Mouse (Mus musculus) granulocyte monocyte progenitor cell, adult 5-6 weeks (primary cell): Measurements from ENCODE around the gene Tead1. TPM values are rescaled to one million over a fixed set of nuclear protein-coding genes. Genes with fewer than 3 reads are reported as not detected.

Experiments
- ATAC-seq: replicated peaks from 2 replicates; pipeline ENCODE4 v1.8.0; 2016; ENCODE audit warnings: mild to moderate bottlenecking, moderate TSS enrichment, inconsistent platforms; ENCODE audit not compliant: poor library complexity, severe bottlenecking
- total RNA-seq, 2 experiments: library from RNA; stranded (forward) in 1 of 2; stranded (reverse) in 1 of 2; fragments of 200-712, 200-1000 nt in 1 of 2; fragments of >200 nt in 1 of 2; fragmentation: Nextera tagmentation in 1 of 2; gene quantifications; 2 replicates each; pipeline ENCODE4 v1.2.3; 2014 to 2017

Tead1 gene
- total RNA-seq (2014; fragmentation: Nextera tagmentation), result not detected in 2 replicates
- total RNA-seq (2017), result not detected in 2 replicates

DNA sequence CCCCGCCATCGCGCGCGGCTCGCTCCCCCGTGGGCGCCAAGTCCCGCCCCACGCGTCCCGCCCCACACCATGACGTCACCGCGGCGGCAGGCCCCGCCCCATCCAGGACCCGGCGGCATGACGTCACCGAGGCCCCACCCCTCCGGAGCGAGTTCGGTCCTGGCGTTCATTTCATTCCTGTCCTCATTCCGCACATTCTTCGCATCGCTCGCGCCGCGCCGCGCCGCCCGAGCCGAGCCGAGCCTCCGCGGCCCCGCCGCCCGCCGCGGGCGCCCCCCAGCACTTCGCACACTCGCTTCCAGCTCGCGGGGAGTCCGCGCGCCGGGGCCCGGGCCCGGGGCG is at the start of gene Tead1:
Gene Tead1, plus strand, starts transcription at position 148 of the 342 bp plus-strand sequence.
- ATAC-seq, result peak; percentile 67

GRCm38 (mm10) chr7:112634505-112635213 is 44.5 kb upstream of the Tead1 start:
- ATAC-seq, result no peak

DNA sequence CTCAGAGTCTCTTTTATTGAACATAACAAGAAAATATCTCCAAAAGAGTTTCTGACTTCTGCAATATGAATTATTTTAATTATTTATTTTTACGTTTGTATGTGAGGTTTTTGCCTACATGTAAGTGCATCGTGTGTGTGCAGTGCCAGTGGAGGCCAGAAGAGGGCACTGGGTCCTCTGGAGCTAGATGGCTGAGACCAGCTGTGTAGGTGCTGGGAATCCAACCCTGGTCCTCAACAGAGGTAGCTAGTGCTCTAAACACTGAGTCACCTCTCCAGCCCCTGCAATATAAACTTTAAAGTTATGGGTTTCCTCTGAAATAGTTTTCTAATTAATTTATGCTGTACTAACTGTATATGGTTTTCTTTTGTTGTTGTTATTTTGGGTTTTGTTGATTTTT is 43.2 kb upstream of the Tead1 start:
- no peak for ATAC-seq

DNA sequence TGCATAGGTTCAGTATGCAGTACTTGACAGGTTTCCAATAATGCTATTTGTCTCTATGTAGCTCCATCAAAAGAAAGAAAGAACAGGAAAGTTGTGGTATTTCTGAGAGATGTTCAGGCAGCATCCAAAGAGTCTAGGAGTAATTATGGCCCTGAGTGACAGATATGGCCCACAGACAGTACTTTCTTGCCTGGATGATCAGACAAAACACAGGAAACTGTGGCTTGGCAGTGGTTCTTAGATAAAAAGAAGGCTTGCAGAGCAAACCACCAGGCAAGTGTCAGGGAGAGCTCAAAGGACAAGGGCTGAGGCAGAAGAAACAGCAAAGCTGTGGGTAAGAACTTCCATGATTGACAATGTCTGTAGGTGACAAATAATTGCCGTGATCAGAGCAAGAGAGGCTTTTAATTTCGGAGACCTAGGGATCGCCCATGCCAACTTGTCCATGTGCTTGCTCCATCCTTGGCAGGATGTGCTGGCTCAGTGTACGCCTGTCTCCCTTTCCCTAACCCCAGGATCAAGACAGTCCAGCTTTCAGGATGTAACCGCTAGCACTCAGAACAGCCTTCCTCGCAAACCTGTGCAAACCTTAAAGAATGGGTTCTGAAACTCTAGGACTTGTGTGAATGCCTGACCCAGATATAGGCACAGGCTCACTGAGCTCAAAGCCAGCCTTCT is 35.1 kb upstream of the Tead1 start:
- no peak for ATAC-seq

DNA sequence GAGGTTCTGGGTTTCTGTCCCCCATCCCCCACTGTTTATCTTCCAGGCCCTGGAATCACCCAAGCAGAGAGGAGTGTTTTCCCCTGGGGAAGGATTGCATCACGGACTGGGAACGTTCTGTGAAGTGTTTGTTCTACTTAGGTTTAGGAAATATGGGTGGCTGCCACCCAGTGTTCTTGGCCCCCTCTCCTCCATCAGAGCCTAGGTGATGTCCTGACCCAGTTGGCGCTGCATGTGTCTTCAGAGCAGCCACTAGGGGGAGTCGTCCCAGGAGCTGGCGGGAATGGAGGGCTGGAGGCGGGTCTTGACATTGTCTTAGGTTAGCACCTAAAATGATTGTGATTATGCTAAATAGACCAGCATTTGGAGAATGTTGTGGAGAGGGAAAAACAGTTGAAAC is 34.4 kb upstream of the Tead1 start:
- no peak for ATAC-seq

GRCm38 (mm10) chr7:112645724-112646123 is 33.4 kb upstream of the Tead1 start:
- no peak for ATAC-seq

DNA sequence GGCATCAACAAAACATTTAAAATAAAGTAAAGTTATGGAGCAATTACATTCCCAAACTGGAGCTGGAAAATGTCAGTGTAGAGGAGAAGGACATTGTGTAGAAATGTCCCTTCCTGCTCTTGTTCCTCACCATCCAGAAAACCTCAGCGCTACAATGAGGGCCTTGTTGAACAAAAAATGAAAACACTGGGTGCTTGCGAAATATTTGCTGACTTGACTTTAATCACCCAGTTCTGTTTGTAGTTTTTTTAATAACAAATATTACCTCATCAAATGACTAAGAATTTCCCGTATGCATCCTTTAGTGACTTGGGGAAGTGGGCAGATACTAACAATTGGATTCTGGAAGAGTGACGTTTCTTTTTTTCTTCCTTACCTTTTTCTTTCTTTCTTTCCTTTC is 31.7 kb upstream of the Tead1 start:
- no peak for ATAC-seq

DNA sequence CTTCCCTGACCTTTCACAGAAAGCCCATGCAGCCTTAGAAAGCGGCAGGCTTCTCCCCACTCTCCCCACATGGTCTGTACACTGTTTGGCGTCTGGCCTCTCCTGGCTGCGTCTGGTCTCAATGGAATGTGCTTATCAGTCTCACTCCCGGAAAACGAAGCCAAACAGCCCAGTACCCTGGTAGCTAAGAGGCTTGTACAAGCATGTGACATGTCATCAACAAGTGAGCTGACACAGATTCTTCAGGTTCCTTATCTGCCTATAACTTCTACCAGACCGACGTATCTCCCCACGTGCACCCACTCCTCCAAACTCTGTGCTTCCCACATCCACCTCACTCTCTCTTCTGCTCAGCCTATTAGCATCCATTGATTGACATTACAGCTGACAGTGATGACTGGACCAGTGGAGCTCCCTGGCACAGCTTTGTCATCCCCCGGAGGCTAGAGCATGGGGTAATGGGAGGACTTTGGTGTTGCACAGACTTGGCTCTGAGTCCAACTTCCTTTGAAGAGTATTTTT is 22.9 kb upstream of the Tead1 start:
- no peak for ATAC-seq

- ATAC-seq, result no peak
Observed at GRCm38 (mm10) chr7:112658939-112659338, 20.2 kb upstream of the Tead1 start.

DNA sequence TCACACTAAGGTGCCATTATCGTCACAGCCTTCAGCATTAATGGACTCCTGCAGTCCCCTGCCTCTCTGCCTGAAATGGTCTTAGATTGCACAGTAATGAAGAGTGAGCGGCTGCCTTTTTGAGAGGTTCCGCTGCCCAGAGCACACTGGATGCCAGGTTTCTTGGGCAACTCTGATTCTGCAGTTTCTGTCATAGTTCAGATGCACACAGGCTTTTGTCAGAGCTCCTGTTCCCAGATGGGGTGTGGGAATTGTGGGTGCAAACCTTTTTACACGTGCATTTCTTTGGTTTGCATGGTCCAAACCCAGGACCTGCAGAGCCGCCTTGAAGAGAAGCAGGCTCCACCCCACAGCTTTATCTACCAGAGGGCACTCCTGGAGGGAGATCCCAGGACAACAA is 19.3 kb upstream of the Tead1 start:
- ATAC-seq, result no peak

- no peak for ATAC-seq
Observed at GRCm38 (mm10) chr7:112660325-112660724, 18.8 kb upstream of the Tead1 start.

- no peak for ATAC-seq
Observed at GRCm38 (mm10) chr7:112662398-112663313, 16.5 kb upstream of the Tead1 start.

GRCm38 (mm10) chr7:112663314-112663966 is 15.7 kb upstream of the Tead1 start:
- ATAC-seq, result no peak

- no peak for ATAC-seq
Observed at GRCm38 (mm10) chr7:112669993-112670392, 9.1 kb upstream of the Tead1 start.

DNA sequence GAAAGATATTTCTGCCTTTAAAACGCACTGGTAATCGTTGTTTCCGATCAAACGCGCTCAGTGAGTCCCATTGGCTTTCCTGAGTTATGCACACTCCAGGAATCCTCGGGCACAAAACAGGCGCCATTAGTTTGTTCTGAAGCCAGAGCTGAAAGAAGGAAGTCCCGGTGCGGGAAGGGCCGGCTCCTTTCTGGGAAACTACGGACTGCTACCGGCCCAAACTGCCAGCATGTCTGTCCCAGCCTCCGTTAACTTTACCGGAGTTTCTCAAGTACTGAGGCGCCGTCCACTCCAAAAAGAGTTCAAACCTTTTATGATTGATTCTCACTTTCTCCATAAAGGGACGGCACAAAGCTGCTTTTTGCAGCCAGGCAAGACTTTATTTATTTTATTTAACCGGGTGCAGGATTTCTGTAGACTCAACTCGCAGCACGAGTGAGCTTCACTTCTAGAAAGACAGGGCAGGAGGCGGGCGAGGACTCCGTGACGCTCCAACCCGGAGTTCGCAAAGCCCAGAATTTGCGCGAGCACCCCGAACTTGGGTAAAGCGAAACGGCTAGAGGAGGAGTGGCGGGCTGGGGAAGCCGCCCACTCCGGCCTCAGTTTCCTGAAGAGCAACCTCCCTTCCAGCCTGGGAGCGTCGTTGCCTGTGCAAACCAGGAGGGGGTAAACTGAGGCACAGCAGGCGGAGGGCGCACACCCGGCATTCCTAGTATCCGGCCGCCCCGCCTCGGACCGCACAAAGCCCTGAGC is 524 bp upstream of the Tead1 start:
- ATAC-seq, result peak; percentile 25; the same call in 1 of the 2 replicates

DNA sequence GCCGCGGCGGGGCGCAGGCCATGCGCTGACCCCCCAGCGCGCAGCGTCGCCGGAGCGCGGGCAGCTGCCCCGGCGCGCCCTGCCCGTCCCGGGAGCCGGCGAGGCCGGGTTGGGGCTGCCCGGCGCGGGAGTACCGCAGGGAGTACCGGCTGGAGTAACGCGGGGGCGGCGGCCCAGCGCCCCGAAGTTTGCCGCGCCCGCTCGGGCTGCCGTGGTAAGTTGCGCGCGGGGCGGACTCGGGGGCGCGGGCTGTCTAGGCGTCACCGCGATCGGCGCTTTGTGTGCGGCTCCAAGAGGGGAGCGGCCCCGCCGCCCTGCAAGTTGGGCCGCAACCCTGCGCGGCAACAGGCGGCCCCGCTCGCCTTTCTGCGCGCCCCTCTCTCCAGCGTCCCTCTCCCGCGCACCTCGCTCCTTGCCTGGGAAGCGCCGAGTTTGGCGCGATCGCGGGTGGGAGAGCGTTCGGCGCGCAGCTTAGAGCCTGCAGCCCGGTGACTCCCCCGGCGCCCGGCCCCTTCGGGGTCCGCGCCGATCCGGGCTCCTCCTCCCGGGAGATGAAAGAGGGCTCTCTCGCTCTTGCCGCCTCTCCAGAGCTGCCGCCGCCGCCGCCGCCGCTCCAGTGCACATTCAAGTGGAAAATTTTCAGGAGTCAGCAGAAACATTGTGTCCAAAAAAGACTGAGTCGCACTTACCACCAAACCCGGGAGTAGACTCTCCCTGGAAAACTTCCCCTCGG is 561 bp downstream of the Tead1 start:
- 0 out of 2 replicates have a peak, but pooled peaks have one; percentile 20 for ATAC-seq

DNA sequence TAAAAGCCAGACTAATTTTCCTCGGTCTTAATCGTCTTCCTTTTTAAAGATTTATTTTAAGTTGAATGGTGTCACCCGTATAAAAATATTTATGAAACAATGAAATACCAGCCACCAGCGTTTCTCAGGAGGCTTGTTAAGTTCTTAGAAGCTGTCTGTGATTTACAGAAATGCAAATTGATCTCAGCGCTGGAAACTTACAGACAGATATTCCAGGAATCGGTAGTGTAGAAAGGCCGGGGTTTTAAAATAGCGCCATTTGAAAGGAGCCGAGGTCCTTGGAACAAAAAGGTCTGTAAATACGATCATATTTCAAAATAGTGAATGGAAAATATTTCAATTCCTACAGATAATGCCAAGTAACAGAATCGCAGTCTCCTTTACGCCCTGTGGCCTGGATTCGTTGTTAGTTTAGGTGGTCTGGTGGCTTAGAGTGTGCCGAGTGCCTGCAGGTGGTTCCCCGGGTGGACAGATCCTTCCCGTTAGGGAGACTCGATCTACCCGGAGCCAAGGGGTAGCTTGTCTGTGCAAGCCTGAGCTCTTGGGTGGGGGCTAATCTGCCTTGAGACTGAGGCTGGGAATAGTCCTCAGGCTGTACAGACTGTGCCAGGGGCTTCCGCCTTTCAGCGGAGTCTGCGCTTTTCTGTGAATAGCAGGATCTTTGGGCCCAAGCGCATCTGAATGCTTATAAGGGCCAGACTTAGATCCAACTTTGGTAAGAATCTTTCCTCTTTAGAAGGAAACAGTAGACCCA is 1.6 kb downstream of the Tead1 start:
- ATAC-seq, result no peak
